Mouse (Mus musculus) forebrain, embryonic 14.5 days (tissue): ENCODE measurements around the gene Dtx2. TPM values are rescaled to one million over a fixed set of nuclear protein-coding genes. Genes with fewer than 3 reads are reported as not detected.

Source experiments
- ATAC-seq: fragments of 200-750 bp; cut with Nextera tagmentation; 2 replicates; pipeline ENCODE4 v1.8.0; 2017; ENCODE audit warnings: mild to moderate bottlenecking, moderate library complexity
- DNase-seq: peaks from one replicate; pipeline ENCODE4 v3.0.0-alpha.2; 2015; ENCODE audit warnings: low spot score
- H3K27ac ChIP-seq: fragments of 300-500 bp; sonication (generic); 2 replicates; pipeline ENCODE4 v1.5.1; 2014; ENCODE audit warnings: low read depth, mild to moderate bottlenecking, control low read depth, low read length, moderate library complexity
- H3K27me3 ChIP-seq: fragments of 300-500 bp; sonication (generic); replicated peaks from 2 replicates; pipeline ENCODE4 v1.6.1; 2014; ENCODE audit warnings: low read length, control low read depth, mixed read lengths; ENCODE audit not compliant: control insufficient read depth, insufficient read depth
- H3K36me3 ChIP-seq: fragments of 300-500 bp; sonication (generic); 2 replicates; pipeline ENCODE4 v1.6.1; 2014; ENCODE audit warnings: low read length, control low read depth; ENCODE audit not compliant: control insufficient read depth, insufficient read depth
- H3K4me1 ChIP-seq: fragments of 300-500 bp; sonication (generic); 2 replicates; pipeline ENCODE4 v1.6.1; 2014; ENCODE audit warnings: antibody characterized with exemption, low read length, control low read depth; ENCODE audit not compliant: control insufficient read depth, insufficient read depth
- H3K4me2 ChIP-seq: fragments of 300-500 bp; sonication (generic); 2 replicates; pipeline ENCODE4 v1.6.1; 2014; ENCODE audit warnings: mild to moderate bottlenecking, control low read depth, low read length
- H3K4me3 ChIP-seq: fragments of 300-500 bp; sonication (generic); 2 replicates; pipeline ENCODE4 v1.5.1; 2014; ENCODE audit warnings: low read depth, low read length, control low read depth
- H3K9ac ChIP-seq: fragments of 300-500 bp; sonication (generic); 2 replicates; pipeline ENCODE4 v1.6.1; 2014; ENCODE audit warnings: mild to moderate bottlenecking, low read length, control low read depth, moderate library complexity
- H3K9me3 ChIP-seq: fragments of 300-500 bp; sonication (generic); replicated peaks from 2 replicates; pipeline ENCODE4 v1.6.1; 2016; ENCODE audit warnings: low read length, control low read depth, mixed read lengths; ENCODE audit not compliant: control insufficient read depth
- WGBS: fragments of 180-500 bp; shearing (Covaris S2); extraction: QIAGEN DNeasy Blood & Tissue Kit; methylation state at CpG from one replicate; pipeline ENCODE4 v1.1.7; 2014; 5-methylcytosine and 5-hydroxymethylcytosine counted together
- polyA plus RNA-seq: library from polyadenylated mRNA; unstranded; fragments of >200 nt; fragmentation: Nextera tagmentation; extraction: Ambion mirVana; gene quantifications from 2 replicates; pipeline ENCODE4 v1.2.1, GENCODE M21; 2014

The Dtx2 gene
- polyA plus RNA-seq, 1 experiment from 2014 or later: 24.9 TPM

GRCm38 (mm10) chr5:136026859-136027258 lies 32.3 kb downstream of the Dtx2 start:
- DNase-seq: no peak
- Histone ChIP-seq H3K4me2 (no peak overlapping the region), H3K36me3 (peaks cover 55% of the 10 kb centered on the region), H3K4me3 (no peak overlapping the region), H3K27me3 (no peaks in the 10 kb centered on the region), H3K27ac (no peak overlapping the region), H3K4me1 (no peaks in the 10 kb centered on the region), H3K9ac (no peak overlapping the region), H3K9me3 (no peaks in the 10 kb centered on the region)
- WGBS: 82% methylated on average over 9 of the region's 9 CpGs
- ATAC-seq: no peak

GRCm38 (mm10) chr5:136027612-136028311 lies 33.2 kb downstream of the Dtx2 start:
- H3K4me1 ChIP-seq: no peaks in the 10 kb centered on the region
- DNase-seq (no peak), ATAC-seq (no peak)
- H3K4me2 ChIP-seq: no peak overlapping the region
- 75% methylated on average over 11 of the region's 11 CpGs for WGBS
- peaks cover 63% of the 10 kb centered on the region for H3K36me3 ChIP-seq
- H3K4me3 ChIP-seq: no peak overlapping the region
- H3K27ac ChIP-seq: no peak overlapping the region
- no peak overlapping the region for H3K9ac ChIP-seq
- no peaks in the 10 kb centered on the region for H3K27me3 ChIP-seq
- H3K9me3 ChIP-seq: no peaks in the 10 kb centered on the region

- Histone ChIP-seq H3K4me3 (no peak overlapping the region), H3K9me3 (no peaks in the 10 kb centered on the region), H3K27me3 (no peaks in the 10 kb centered on the region), H3K36me3 (peaks cover 28% of the 10 kb centered on the region), H3K4me1 (no peaks in the 10 kb centered on the region), H3K27ac (no peak overlapping the region), H3K9ac (no peak overlapping the region), H3K4me2 (no peak overlapping the region)
- ATAC-seq (no peak), DNase-seq (no peak)
- 83% methylated on average over 4 of the region's 4 CpGs for whole genome bisulfite sequencing
These were observed 40.3 kb downstream of the Dtx2 start for GRCm38 (mm10) chr5:136034868-136035267.

GRCm38 (mm10) chr5:136035285-136035684 lies 40.7 kb downstream of the Dtx2 start:
- Histone ChIP-seq H3K4me2 (no peak overlapping the region), H3K36me3 (peaks cover 24% of the 10 kb centered on the region), H3K4me3 (no peak overlapping the region), H3K9me3 (no peaks in the 10 kb centered on the region), H3K27me3 (no peaks in the 10 kb centered on the region), H3K4me1 (no peaks in the 10 kb centered on the region), H3K9ac (no peak overlapping the region), H3K27ac (no peak overlapping the region)
- 87% methylated on average over 1 of the region's 1 CpGs for WGBS
- ATAC-seq (no peak), DNase-seq (no peak)

- no peaks in the 10 kb centered on the region for H3K27me3 ChIP-seq
- H3K4me1 ChIP-seq: no peaks in the 10 kb centered on the region
- DNase-seq: no peak
- no peaks in the 10 kb centered on the region for H3K9me3 ChIP-seq
- no peak overlapping the region for H3K27ac ChIP-seq
- 86% methylated on average over 1 of the region's 1 CpGs for WGBS
- ATAC-seq: no peak
- no peak overlapping the region for H3K4me2 ChIP-seq
- no peak overlapping the region for H3K4me3 ChIP-seq
- peaks cover 11% of the 10 kb centered on the region for H3K36me3 ChIP-seq
- no peak overlapping the region for H3K9ac ChIP-seq
These were observed 42.1 kb downstream of the Dtx2 start for GRCm38 (mm10) chr5:136036667-136037066.

- Histone ChIP-seq H3K9me3 (no peaks in the 10 kb centered on the region), H3K4me3 (no peak within 1 kb of the TSS), H3K27me3 (no peaks in the 10 kb centered on the region), H3K27ac (no peak within 1 kb of the TSS), H3K36me3 (no peaks in the 10 kb centered on the region), H3K9ac (no peak within 1 kb of the TSS), H3K4me2 (no peak within 1 kb of the TSS), H3K4me1 (no peaks in the 10 kb centered on the region)
- ATAC-seq: no peak
- WGBS: 88% methylated on average over 17 of the region's 17 CpGs
- no peak for DNase-seq
These were observed 43.9 kb downstream of the Dtx2 start, which contains the start of gene Upk3b for GRCm38 (mm10) chr5:136038258-136039214. TSS of gene Upk3b (plus strand) at chr5:136038496.

- H3K27me3 ChIP-seq: no peaks in the 10 kb centered on the region
- H3K9ac ChIP-seq: no peak overlapping the region
- no peaks in the 10 kb centered on the region for H3K4me1 ChIP-seq
- no peak overlapping the region for H3K4me2 ChIP-seq
- H3K4me3 ChIP-seq: no peak overlapping the region
- no peak for DNase-seq
- ATAC-seq: no peak
- no peaks in the 10 kb centered on the region for H3K36me3 ChIP-seq
- 45% methylated on average over 5 of the region's 5 CpGs for WGBS
- no peak overlapping the region for H3K27ac ChIP-seq
- no peaks in the 10 kb centered on the region for H3K9me3 ChIP-seq
These were observed 45.6 kb downstream of the Dtx2 start for GRCm38 (mm10) chr5:136040210-136040609.

- no peaks in the 10 kb centered on the region for H3K27me3 ChIP-seq
- DNase-seq (no peak), ATAC-seq (no peak)
- no peak overlapping the region for H3K9ac ChIP-seq
- no peaks in the 10 kb centered on the region for H3K36me3 ChIP-seq
- H3K9me3 ChIP-seq: no peaks in the 10 kb centered on the region
- 34% methylated on average over 2 of the region's 2 CpGs for WGBS
- no peak overlapping the region for H3K4me2 ChIP-seq
- no peak overlapping the region for H3K4me3 ChIP-seq
- H3K4me1 ChIP-seq: no peaks in the 10 kb centered on the region
- H3K27ac ChIP-seq: no peak overlapping the region
These were observed 46.7 kb downstream of the Dtx2 start for GRCm38 (mm10) chr5:136041260-136041659.

GRCm38 (mm10) chr5:136041666-136042065 lies 47.1 kb downstream of the Dtx2 start:
- 92% methylated on average over 8 of the region's 8 CpGs for WGBS
- Histone ChIP-seq H3K36me3 (no peaks in the 10 kb centered on the region), H3K4me1 (no peaks in the 10 kb centered on the region), H3K27ac (no peak overlapping the region), H3K27me3 (no peaks in the 10 kb centered on the region), H3K4me3 (no peak overlapping the region), H3K9ac (no peak overlapping the region), H3K9me3 (no peaks in the 10 kb centered on the region), H3K4me2 (no peak overlapping the region)
- ATAC-seq (no peak), DNase-seq (no peak)
